Mouse (Mus musculus) MEL (cell line): ENCODE data around the gene U2af1l4. TPM values are rescaled to one million over a fixed set of nuclear protein-coding genes. Genes with fewer than 3 reads are reported as not detected.

Experiments used
- DNase-seq: peaks from one replicate; pipeline ENCODE4 v3.0.0; 2011; ENCODE audit warnings: low read depth, low spot score
- H3K27ac ChIP-seq: 2 replicates; pipeline ENCODE4 v1.5.1; 2012; ENCODE audit warnings: low read depth, mild to moderate bottlenecking, control low read depth, low read length, moderate library complexity; ENCODE audit not compliant: control insufficient read depth
- H3K27me3 ChIP-seq, 2 experiments: fragments of 150-350 bp in 1 of 2; sonication (generic) in 1 of 2; 2 replicates each; pipeline ENCODE4 v1.6.1; 2012; ENCODE audit warnings: low read length in 2 of 2, mild to moderate bottlenecking in 2 of 2, improper control_type of control experiment in 1 of 2, moderate library complexity in 1 of 2; ENCODE audit not compliant: insufficient read depth in 2 of 2, control insufficient read depth in 1 of 2
- H3K36me3 ChIP-seq, 2 experiments: 2 replicates each; pipeline ENCODE4 v1.6.1; 2012 to 2014; ENCODE audit warnings: low read length in 2 of 2, improper control_type of control experiment in 1 of 2, inconsistent platforms in 1 of 2, mild to moderate bottlenecking in 1 of 2; ENCODE audit not compliant: insufficient read depth in 2 of 2, control insufficient read depth in 1 of 2
- H3K4me1 ChIP-seq, 2 experiments: fragments of 150-350 bp in 1 of 2; sonication (generic) in 1 of 2; 2 replicates each; pipeline ENCODE4 v1.6.1; 2012; ENCODE audit warnings: low read length in 2 of 2, improper control_type of control experiment in 1 of 2, mild to moderate bottlenecking in 1 of 2; ENCODE audit not compliant: insufficient read depth in 2 of 2, control insufficient read depth in 1 of 2
- H3K4me3 ChIP-seq, 2 experiments: fragments of 150-350 bp in 1 of 2; sonication (generic) in 1 of 2; 2 replicates each; pipeline ENCODE4 v1.5.1; 2012; ENCODE audit warnings: low read depth in 2 of 2, low read length in 2 of 2, mild to moderate bottlenecking in 2 of 2, moderate library complexity in 2 of 2, control low read depth in 1 of 2, improper control_type of control experiment in 1 of 2; ENCODE audit not compliant: control insufficient read depth in 1 of 2, insufficient read depth in 1 of 2
- H3K79me2 ChIP-seq: 2 replicates; pipeline ENCODE4 v1.6.1; 2012; ENCODE audit warnings: mild to moderate bottlenecking, low read length, moderate library complexity; ENCODE audit not compliant: control insufficient read depth, poor library complexity, insufficient read depth
- H3K9ac ChIP-seq: 2 replicates; pipeline ENCODE4 v1.6.1; 2012; ENCODE audit warnings: low read depth, mild to moderate bottlenecking, control low read depth, low read length, moderate library complexity; ENCODE audit not compliant: control insufficient read depth, poor library complexity, severe bottlenecking
- H3K9me3 ChIP-seq: fragments of 150-350 bp; sonication (generic); replicated peaks from 2 replicates; pipeline ENCODE4 v1.6.1; 2012; ENCODE audit warnings: mild to moderate bottlenecking, low read length, improper control_type of control experiment, moderate library complexity; ENCODE audit not compliant: insufficient read depth
- BHLHE40 ChIP-seq: IDR thresholded peaks from 2 replicates; pipeline ENCODE4 v1.6.1; 2012; ENCODE audit warnings: low read depth, mild to moderate bottlenecking, inconsistent platforms, low read length, improper control_type of control experiment, borderline replicate concordance
- CHD1 ChIP-seq: IDR thresholded peaks from 2 replicates; pipeline ENCODE4 v1.6.1; 2012; ENCODE audit warnings: low read depth, mild to moderate bottlenecking, inconsistent platforms, low read length, improper control_type of control experiment
- CHD2 ChIP-seq: IDR thresholded peaks from 2 replicates; pipeline ENCODE4 v1.6.1; 2011; ENCODE audit warnings: low read length, improper control_type of control experiment
- CTCF ChIP-seq, 3 experiments: IDR thresholded peaks in 2 of 3; conservative IDR thresholded peaks in 1 of 3; 2 replicates each; pipeline ENCODE4 v1.5.1; 2011 to 2012; ENCODE audit warnings: low read length in 3 of 3, low read depth in 2 of 3, mild to moderate bottlenecking in 2 of 3, improper control_type of control experiment in 1 of 3, inconsistent platforms in 1 of 3, mixed read lengths in 1 of 3, moderate library complexity in 1 of 3; ENCODE audit not compliant: control insufficient read depth in 1 of 3, insufficient read depth in 1 of 3, poor library complexity in 1 of 3, severe bottlenecking in 1 of 3
- E2F4 ChIP-seq: IDR thresholded peaks from 2 replicates; pipeline ENCODE4 v1.6.1; 2011; ENCODE audit warnings: low read depth, low read length, improper control_type of control experiment, borderline replicate concordance
- EP300 ChIP-seq, 2 experiments: IDR thresholded peaks; 2 replicates each; pipeline ENCODE4 v1.6.1; 2011; ENCODE audit warnings: improper control_type of control experiment in 2 of 2, low read length in 2 of 2, low read depth in 1 of 2, mild to moderate bottlenecking in 1 of 2
- GATA1 ChIP-seq: IDR thresholded peaks from 2 replicates; pipeline ENCODE4 v1.6.1; 2011; ENCODE audit warnings: low read depth, low read length, improper control_type of control experiment
- KAT2A ChIP-seq: conservative IDR thresholded peaks from 2 replicates; pipeline ENCODE4 v1.6.1; 2012; ENCODE audit warnings: low read depth, low read length, improper control_type of control experiment, inconsistent platforms
- MAFK ChIP-seq: IDR thresholded peaks from 2 replicates; pipeline ENCODE4 v1.6.1; 2011; ENCODE audit warnings: low read depth, mild to moderate bottlenecking, low read length, improper control_type of control experiment, borderline replicate concordance
- MAX ChIP-seq: IDR thresholded peaks from 2 replicates; pipeline ENCODE4 v1.6.1; 2011; ENCODE audit warnings: low read length, improper control_type of control experiment
- MAZ ChIP-seq: IDR thresholded peaks from 2 replicates; pipeline ENCODE4 v1.6.1; 2012; ENCODE audit warnings: low read depth, mild to moderate bottlenecking, inconsistent platforms, low read length, improper control_type of control experiment
- MEF2A ChIP-seq: IDR thresholded peaks from 2 replicates; pipeline ENCODE4 v1.6.1; 2014; ENCODE audit warnings: low read depth, mild to moderate bottlenecking, inconsistent platforms, low read length, improper control_type of control experiment; ENCODE audit not compliant: poor library complexity, insufficient replicate concordance, severe bottlenecking; ENCODE audit errors: extremely low read depth
- MYC ChIP-seq: IDR thresholded peaks from 2 replicates; pipeline ENCODE4 v1.6.1; 2011; ENCODE audit warnings: low read depth, mild to moderate bottlenecking, low read length, improper control_type of control experiment, moderate library complexity
- NRF1 ChIP-seq: IDR thresholded peaks from 2 replicates; pipeline ENCODE4 v1.6.1; 2014; ENCODE audit warnings: low read depth, mild to moderate bottlenecking, inconsistent platforms, low read length, improper control_type of control experiment, moderate library complexity; ENCODE audit not compliant: poor library complexity, insufficient read depth, severe bottlenecking
- POLR2A ChIP-seq, 2 experiments: IDR thresholded peaks; 2 replicates each; pipeline ENCODE4 v1.6.1; 2011 to 2012; ENCODE audit warnings: low read length in 2 of 2, mild to moderate bottlenecking in 2 of 2, control low read depth in 1 of 2, improper control_type of control experiment in 1 of 2, low read depth in 1 of 2, moderate library complexity in 1 of 2; ENCODE audit not compliant: control insufficient read depth in 1 of 2, insufficient read depth in 1 of 2, poor library complexity in 1 of 2
- POLR2AphosphoS2 ChIP-seq: IDR thresholded peaks from 2 replicates; pipeline ENCODE4 v1.6.1; 2011; ENCODE audit warnings: low read length, improper control_type of control experiment
- RCOR1 ChIP-seq: IDR thresholded peaks from 2 replicates; pipeline ENCODE4 v1.6.1; 2012; ENCODE audit warnings: low read depth, mild to moderate bottlenecking, inconsistent platforms, low read length, improper control_type of control experiment
- SIN3A ChIP-seq: IDR thresholded peaks from 2 replicates; pipeline ENCODE4 v1.6.1; 2012; ENCODE audit warnings: low read length, improper control_type of control experiment, inconsistent platforms
- TAL1 ChIP-seq: IDR thresholded peaks from 2 replicates; pipeline ENCODE4 v1.6.1; 2012; ENCODE audit warnings: mild to moderate bottlenecking, inconsistent platforms, low read length, moderate library complexity, mixed read lengths
- TBP ChIP-seq: IDR thresholded peaks from 2 replicates; pipeline ENCODE4 v1.8.0; 2011; ENCODE audit warnings: low read depth, low read length, improper control_type of control experiment
- TCF12 ChIP-seq: IDR thresholded peaks from 2 replicates; pipeline ENCODE4 v1.6.1; 2014; ENCODE audit warnings: low read depth, mild to moderate bottlenecking, inconsistent platforms, low read length, improper control_type of control experiment, moderate library complexity
- UBTF ChIP-seq: IDR thresholded peaks from 2 replicates; pipeline ENCODE4 v1.6.1; 2012; ENCODE audit warnings: low read depth, mild to moderate bottlenecking, inconsistent platforms, low read length, improper control_type of control experiment, moderate library complexity, borderline replicate concordance; ENCODE audit not compliant: insufficient read depth
- USF1 ChIP-seq: IDR thresholded peaks from 2 replicates; pipeline ENCODE4 v1.6.1; 2014; ENCODE audit warnings: low read depth, mild to moderate bottlenecking, inconsistent platforms, low read length, improper control_type of control experiment, moderate library complexity
- USF2 ChIP-seq, 2 experiments: IDR thresholded peaks; 2 replicates each; pipeline ENCODE4 v1.6.1; 2011 to 2012; ENCODE audit warnings: improper control_type of control experiment in 2 of 2, low read length in 2 of 2, borderline replicate concordance in 1 of 2, inconsistent platforms in 1 of 2, low read depth in 1 of 2, mild to moderate bottlenecking in 1 of 2; ENCODE audit not compliant: insufficient read depth in 1 of 2
- ZKSCAN1 ChIP-seq: IDR thresholded peaks from 2 replicates; pipeline ENCODE4 v1.6.1; 2012; ENCODE audit warnings: low read depth, mild to moderate bottlenecking, inconsistent platforms, low read length, improper control_type of control experiment, moderate library complexity
- ZMIZ1 ChIP-seq: IDR thresholded peaks from 2 replicates; pipeline ENCODE4 v1.6.1; 2012; ENCODE audit warnings: low read depth, mild to moderate bottlenecking, inconsistent platforms, low read length, improper control_type of control experiment, moderate library complexity
- ZNF384 ChIP-seq: IDR thresholded peaks from 2 replicates; pipeline ENCODE4 v1.6.1; 2012; ENCODE audit warnings: low read depth, mild to moderate bottlenecking, inconsistent platforms, low read length, improper control_type of control experiment
- polyA plus RNA-seq, 2 experiments: library from polyadenylated mRNA; stranded (reverse) in 1 of 2; unstranded in 1 of 2; fragments of >175 nt in 1 of 2; fragments of >200 nt in 1 of 2; gene quantifications; 2 replicates each; pipeline versions ENCODE4 v1.2.1 to v1.2.4; 2012; ENCODE audit warnings: low replicate concordance in 2 of 2, low read depth in 1 of 2; ENCODE audit not compliant: insufficient read length in 2 of 2, insufficient read depth in 1 of 2, missing spikeins in 1 of 2
- total RNA-seq: library from RNA; depleted of rRNA; stranded (reverse); fragments of 300-350 nt; gene quantifications from 2 replicates; pipeline ENCODE4 v1.2.3, GENCODE M21; 2012

U2af1l4 gene
- total and polyA plus RNA-seq, 3 experiments: 72.5 to 74.2 TPM; not detected in 1

DNA sequence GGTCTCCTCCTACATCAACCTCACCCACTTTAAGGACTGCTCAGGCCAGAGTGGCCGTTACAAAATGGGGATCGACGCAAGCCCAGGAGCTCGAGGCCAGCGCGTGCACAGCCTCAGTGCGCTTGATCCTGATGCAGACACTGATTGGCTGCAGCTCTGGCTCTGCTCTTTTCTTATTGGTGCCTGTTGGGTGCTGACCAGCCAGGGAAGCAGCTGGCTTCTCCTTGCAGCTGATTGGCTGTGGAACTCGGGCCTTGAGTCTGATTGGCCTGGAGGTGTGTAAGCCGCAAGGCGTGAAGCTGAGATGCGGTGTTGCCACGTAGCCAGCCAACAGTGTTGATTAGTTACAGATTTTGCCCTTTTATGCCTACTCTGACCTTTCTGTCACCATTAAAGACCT lies 35.7 kb downstream of the U2af1l4 start, which contains the start of gene Zbtb32:
Gene Zbtb32 (minus strand): TSS at position 124 of the 400 bp plus-strand sequence.
- Histone ChIP-seq H3K27me3 (no peaks in the 10 kb centered on the region), H3K36me3 (peaks cover 0 to 6% of the 10 kb centered on the region in 2 experiments; a peak in 2 of 4 replicates), H3K9me3 (no peaks in the 10 kb centered on the region), H3K9ac (peak within 1 kb of the TSS; percentile 79), H3K4me3 (peak within 1 kb of the TSS; percentile 50 to 51), H3K79me2 (no peaks in the 10 kb centered on the region; the same call in 1 of the 2 replicates), H3K4me1 (peaks cover 2 to 13% of the 10 kb centered on the region in 2 experiments; a peak in 3 of 4 replicates), H3K27ac (peak within 1 kb of the TSS; percentile 82)
- TF ChIP-seq CHD2 (no peak), POLR2A (IDR thresholded peaks at IDR 0.05; ENCODE audit: control insufficient read depth in 1 of 2, insufficient read depth in 1 of 2, low read depth in 1 of 2, low read length in 2 of 2, poor library complexity in 1 of 2) (no peak), E2F4 (no peak), MAZ (no peak), SIN3A (no peak), MAX (no peak), TAL1 (no peak), BHLHE40 (no peak), ZKSCAN1 (no peak), USF2 (IDR thresholded peaks at IDR 0.05; ENCODE audit: borderline replicate concordance in 1 of 2, insufficient read depth in 1 of 2, low read depth in 1 of 2, low read length in 2 of 2) (no peak), UBTF (no peak), USF1 (no peak), EP300 (IDR thresholded peaks at IDR 0.05; ENCODE audit: low read depth in 1 of 2, low read length in 2 of 2) (no peak), MEF2A (no peak), MAFK (no peak), ZMIZ1 (no peak), ZNF384 (no peak), RCOR1 (no peak)
- peak; percentile 39 for DNase-seq

GRCm38 (mm10) chr7:30599933-30600353 lies 36.8 kb downstream of the U2af1l4 start:
- peak overlapping the region; percentile 82 for H3K9ac ChIP-seq
- TF ChIP-seq MAZ: peak; percentile 47; the same call in 1 of the 2 replicates
- TF ChIP-seq CHD1: no peak
- 0 out of 2 replicates have a peak, but pooled peaks have one; percentile 14 for TF ChIP-seq USF1
- TF ChIP-seq NRF1: 0 out of 2 replicates have a peak, but pooled peaks have one; percentile 12
- peak; percentile 64 for TF ChIP-seq CHD2
- peak in 1 of 2 experiments; percentile 82; a peak in 3 of 4 replicates for TF ChIP-seq POLR2A (IDR thresholded peaks at IDR 0.05; ENCODE audit: control insufficient read depth in 1 of 2, insufficient read depth in 1 of 2, low read depth in 1 of 2, low read length in 2 of 2, poor library complexity in 1 of 2)
- peak; percentile 27; the same call in 1 of the 2 replicates for TF ChIP-seq BHLHE40
- 0 out of 2 replicates have a peak, but pooled peaks have one; percentile 32 for TF ChIP-seq RCOR1
- peak; percentile 30; the same call in 1 of the 2 replicates for TF ChIP-seq TBP
- TF ChIP-seq CTCF (IDR thresholded peaks at IDR 0.05 in 2 of 3, conservative IDR thresholded peaks at IDR 0.05 in 1 of 3; ENCODE audit: control insufficient read depth in 1 of 3, insufficient read depth in 1 of 3, low read depth in 2 of 3, low read length in 3 of 3, poor library complexity in 1 of 3, severe bottlenecking in 1 of 3): no peak
- peak; percentile 39; the same call in 1 of the 2 replicates for TF ChIP-seq KAT2A
- peak; percentile 77 for TF ChIP-seq MYC
- peak; percentile 82 for TF ChIP-seq POLR2AphosphoS2
- peak; percentile 65 for TF ChIP-seq MAX
- 0 out of 2 replicates have a peak, but pooled peaks have one; percentile 27 for TF ChIP-seq MAFK
- no peak for TF ChIP-seq ZKSCAN1
- no peak for TF ChIP-seq TCF12
- TF ChIP-seq ZMIZ1: peak; percentile 88; the same call in 1 of the 2 replicates
- no peak for TF ChIP-seq ZNF384
- no peak; the same call in 1 of the 2 replicates for TF ChIP-seq GATA1

More at GRCm38 (mm10) chr7:30599933-30600353, 36.8 kb downstream of the U2af1l4 start:
- H3K27me3 ChIP-seq: no peaks in the 10 kb centered on the region
- H3K9me3 ChIP-seq: no peaks in the 10 kb centered on the region
- peak; percentile 100 for DNase-seq
- H3K4me1 ChIP-seq: peaks cover 0 to 7% of the 10 kb centered on the region in 2 experiments; a peak in 2 of 4 replicates
- peak overlapping the region; percentile 73 to 77 for H3K4me3 ChIP-seq
- H3K27ac ChIP-seq: peak overlapping the region; percentile 84
- H3K79me2 ChIP-seq: no peaks in the 10 kb centered on the region; the same call in 1 of the 2 replicates
- H3K36me3 ChIP-seq: peaks cover 0 to 4% of the 10 kb centered on the region in 2 experiments; a peak in 2 of 4 replicates
